Mouse (Mus musculus) stomach, postnatal 0 days (tissue): ENCODE data around the gene Mapk8ip1.

Source experiments
- CTCF ChIP-seq: IDR thresholded peaks from 2 replicates; pipeline ENCODE4 v1.5.1; 2016; ENCODE audit warnings: antibody characterized with exemption, low read depth, mild to moderate bottlenecking, moderate library complexity
- EP300 ChIP-seq: optimal IDR thresholded peaks from 2 replicates; pipeline ENCODE3; 2016; ENCODE audit warnings: antibody characterized with exemption

- no peak for TF ChIP-seq EP300
- no peak for TF ChIP-seq CTCF
Measured at GRCm38 (mm10) chr2:92365568-92365967, 35.5 kb downstream of the Mapk8ip1 start.
